Mouse (Mus musculus) midbrain, embryonic 12.5 days (tissue): ENCODE measurements around the gene Kirrel3. TPM values are rescaled to one million over a fixed set of nuclear protein-coding genes. Genes with fewer than 3 reads are reported as not detected.

Experiments used
- ATAC-seq: fragments of 200-750 bp; cut with Nextera tagmentation; 2 replicates; pipeline ENCODE4 v1.8.0; 2017; ENCODE audit warnings: low read depth, moderate TSS enrichment, moderate library complexity; ENCODE audit not compliant: low FRiP score
- H3K27ac ChIP-seq: fragments of 300-500 bp; sonication (generic); replicated peaks from 2 replicates; pipeline ENCODE4 v1.5.1; 2016; ENCODE audit warnings: mild to moderate bottlenecking
- H3K27me3 ChIP-seq: fragments of 300-500 bp; sonication (generic); 2 replicates; pipeline ENCODE4 v1.6.1; 2016; ENCODE audit warnings: mild to moderate bottlenecking
- H3K36me3 ChIP-seq: fragments of 300-500 bp; sonication (generic); 2 replicates; pipeline ENCODE4 v1.6.1; 2016
- H3K4me1 ChIP-seq: fragments of 300-500 bp; sonication (generic); 2 replicates; pipeline ENCODE4 v1.6.1; 2016
- H3K4me2 ChIP-seq: fragments of 300-500 bp; sonication (generic); replicated peaks from 2 replicates; pipeline ENCODE4 v1.6.1; 2016; ENCODE audit warnings: mild to moderate bottlenecking, moderate library complexity
- H3K4me3 ChIP-seq: fragments of 300-500 bp; sonication (generic); 2 replicates; pipeline ENCODE4 v1.5.1; 2016; ENCODE audit warnings: mild to moderate bottlenecking
- H3K9ac ChIP-seq: fragments of 300-500 bp; sonication (generic); replicated peaks from 2 replicates; pipeline ENCODE4 v1.6.1; 2016; ENCODE audit warnings: mild to moderate bottlenecking, moderate library complexity
- H3K9me3 ChIP-seq: fragments of 300-500 bp; sonication (generic); 2 replicates; pipeline ENCODE4 v1.6.1; 2016; ENCODE audit warnings: mild to moderate bottlenecking
- WGBS: fragments of 180-500 bp; shearing (Covaris S2); methylation state at CpG from one replicate; pipeline ENCODE4 v1.1.7; 2016; 5-methylcytosine and 5-hydroxymethylcytosine counted together
- polyA plus RNA-seq: library from polyadenylated mRNA; unstranded; fragments of >200 nt; fragmentation: Nextera tagmentation; extraction: Ambion mirVana; gene quantifications from 2 replicates; pipeline ENCODE4 v1.2.1, GENCODE M21; 2016

Gene Kirrel3
- polyA plus RNA-seq, 1 experiment from 2014 or later = 9.5 TPM

DNA sequence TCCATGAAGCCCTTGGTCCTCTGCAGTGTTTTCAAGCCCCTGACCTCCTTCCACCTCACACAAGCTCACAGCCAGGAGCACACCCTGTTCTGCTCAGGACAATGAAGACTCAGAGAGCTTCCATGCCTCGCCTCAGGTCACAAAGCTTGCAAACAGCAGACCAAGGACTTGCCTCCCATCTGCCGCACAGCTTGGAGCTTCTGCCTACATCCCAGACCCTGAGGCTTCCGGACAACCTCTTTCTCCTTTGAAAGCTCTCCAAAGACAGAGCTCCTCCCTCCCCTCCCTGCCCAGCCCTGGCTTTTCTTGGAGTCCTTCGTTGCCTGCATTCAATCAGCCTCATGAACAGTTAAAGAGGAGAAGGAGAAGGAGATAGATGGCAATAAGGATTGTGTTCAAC lies 397.4 kb downstream of the Kirrel3 start:
- Histone ChIP-seq H3K4me3 (no peak overlapping the region), H3K27ac (no peak overlapping the region), H3K9ac (no peak overlapping the region), H3K4me1 (peaks cover 10% of the 10 kb centered on the region; the same call in 1 of the 2 replicates), H3K9me3 (no peaks in the 10 kb centered on the region), H3K27me3 (no peaks in the 10 kb centered on the region), H3K36me3 (no peaks in the 10 kb centered on the region), H3K4me2 (no peak overlapping the region)
- no peak for ATAC-seq
- WGBS = 16% methylated on average over 4 of the region's 4 CpGs

DNA sequence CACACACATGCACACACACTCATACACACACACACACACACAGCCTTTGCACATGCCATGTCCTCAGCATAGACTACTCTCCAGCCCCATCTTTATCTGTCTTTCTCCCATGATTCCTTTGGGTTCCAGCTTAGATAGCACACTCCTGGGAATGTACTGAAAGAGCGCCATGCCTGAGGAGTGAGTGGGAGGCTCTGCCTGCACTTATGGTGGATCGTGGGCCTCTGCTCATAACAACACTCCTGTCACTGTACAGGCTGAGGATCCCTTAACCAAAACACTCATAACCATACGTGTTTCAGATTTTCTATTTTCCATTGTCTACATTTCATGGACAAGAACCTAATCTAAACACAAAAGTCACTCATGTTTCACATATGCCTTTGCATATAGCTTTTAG lies 398.6 kb downstream of the Kirrel3 start:
- Histone ChIP-seq H3K4me2 (no peak overlapping the region), H3K9me3 (no peaks in the 10 kb centered on the region), H3K4me3 (no peak overlapping the region), H3K4me1 (peaks cover 14% of the 10 kb centered on the region; the same call in 1 of the 2 replicates), H3K36me3 (no peaks in the 10 kb centered on the region), H3K27ac (no peak overlapping the region), H3K9ac (no peak overlapping the region), H3K27me3 (no peaks in the 10 kb centered on the region)
- 91% methylated on average over 3 of the region's 3 CpGs for WGBS
- ATAC-seq = no peak

DNA sequence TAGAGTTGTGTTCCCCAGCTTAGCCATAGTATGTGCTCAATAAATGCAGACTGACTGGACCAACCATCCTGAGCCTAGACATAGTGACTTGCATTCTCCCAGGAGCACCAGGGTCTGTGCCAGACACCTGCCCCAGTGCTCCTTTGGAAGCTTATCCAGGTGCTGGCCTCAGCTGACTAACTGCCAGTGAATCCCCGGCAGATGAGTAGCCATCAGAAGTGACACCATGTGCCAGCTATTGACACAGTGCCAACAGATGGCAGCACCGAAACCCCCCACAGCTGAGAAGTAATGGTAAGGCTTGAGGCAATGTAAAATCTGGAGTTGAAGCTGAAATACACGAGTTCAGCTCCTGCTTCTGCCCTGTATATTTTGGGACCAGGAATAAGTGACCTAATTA lies 399.2 kb downstream of the Kirrel3 start:
- peaks cover 14% of the 10 kb centered on the region; the same call in 1 of the 2 replicates for H3K4me1 ChIP-seq
- H3K27ac ChIP-seq = no peak overlapping the region
- H3K27me3 ChIP-seq = no peaks in the 10 kb centered on the region
- WGBS = 85% methylated on average over 3 of the region's 3 CpGs
- H3K4me2 ChIP-seq = no peak overlapping the region
- no peak for ATAC-seq
- no peaks in the 10 kb centered on the region for H3K36me3 ChIP-seq
- H3K9me3 ChIP-seq = no peaks in the 10 kb centered on the region
- no peak overlapping the region for H3K9ac ChIP-seq
- no peak overlapping the region for H3K4me3 ChIP-seq

GRCm38 (mm10) chr9:34886746-34887145 lies 401.1 kb downstream of the Kirrel3 start:
- ATAC-seq = no peak
- Histone ChIP-seq H3K27me3 (no peaks in the 10 kb centered on the region), H3K4me1 (peaks cover 12% of the 10 kb centered on the region; the same call in 1 of the 2 replicates), H3K27ac (no peak overlapping the region), H3K9me3 (no peaks in the 10 kb centered on the region), H3K36me3 (no peaks in the 10 kb centered on the region), H3K9ac (no peak overlapping the region), H3K4me3 (no peak overlapping the region), H3K4me2 (no peak overlapping the region)
- 71% methylated on average over 5 of the region's 5 CpGs for WGBS

GRCm38 (mm10) chr9:34887196-34887595 lies 401.5 kb downstream of the Kirrel3 start:
- 29% methylated on average over 2 of the region's 2 CpGs for WGBS
- peaks cover 7% of the 10 kb centered on the region; the same call in 1 of the 2 replicates for H3K4me1 ChIP-seq
- no peaks in the 10 kb centered on the region for H3K36me3 ChIP-seq
- H3K27me3 ChIP-seq = no peaks in the 10 kb centered on the region
- no peak overlapping the region for H3K4me3 ChIP-seq
- ATAC-seq = no peak
- no peaks in the 10 kb centered on the region for H3K9me3 ChIP-seq
- H3K27ac ChIP-seq = no peak overlapping the region
- no peak overlapping the region for H3K9ac ChIP-seq
- no peak overlapping the region for H3K4me2 ChIP-seq

DNA sequence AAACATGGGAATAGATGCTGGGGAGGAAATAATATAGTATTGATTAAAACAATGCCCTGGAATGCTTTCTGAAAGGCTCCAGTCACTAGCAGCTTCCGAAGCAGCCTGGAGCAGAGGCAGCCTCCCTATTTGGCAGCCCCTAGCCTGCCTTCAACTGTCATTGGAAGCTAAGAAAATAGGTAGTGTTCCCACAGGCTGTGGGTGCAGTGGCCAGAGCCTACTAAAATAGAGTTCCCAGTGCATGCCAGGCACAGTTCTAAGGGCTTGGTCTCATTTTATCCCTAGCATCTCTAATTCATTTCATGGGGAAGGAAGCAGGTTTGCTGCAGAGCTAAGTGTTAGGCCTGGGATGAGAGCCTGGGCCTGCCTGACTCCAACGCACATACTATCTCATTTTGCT lies 402.6 kb downstream of the Kirrel3 start:
- peaks cover 4% of the 10 kb centered on the region; the same call in 1 of the 2 replicates for H3K4me1 ChIP-seq
- H3K27me3 ChIP-seq = no peaks in the 10 kb centered on the region
- H3K27ac ChIP-seq = no peak overlapping the region
- H3K4me2 ChIP-seq = no peak overlapping the region
- no peaks in the 10 kb centered on the region for H3K36me3 ChIP-seq
- no peaks in the 10 kb centered on the region for H3K9me3 ChIP-seq
- WGBS = 77% methylated on average over 2 of the region's 2 CpGs
- H3K9ac ChIP-seq = no peak overlapping the region
- no peak overlapping the region for H3K4me3 ChIP-seq
- no peak for ATAC-seq

DNA sequence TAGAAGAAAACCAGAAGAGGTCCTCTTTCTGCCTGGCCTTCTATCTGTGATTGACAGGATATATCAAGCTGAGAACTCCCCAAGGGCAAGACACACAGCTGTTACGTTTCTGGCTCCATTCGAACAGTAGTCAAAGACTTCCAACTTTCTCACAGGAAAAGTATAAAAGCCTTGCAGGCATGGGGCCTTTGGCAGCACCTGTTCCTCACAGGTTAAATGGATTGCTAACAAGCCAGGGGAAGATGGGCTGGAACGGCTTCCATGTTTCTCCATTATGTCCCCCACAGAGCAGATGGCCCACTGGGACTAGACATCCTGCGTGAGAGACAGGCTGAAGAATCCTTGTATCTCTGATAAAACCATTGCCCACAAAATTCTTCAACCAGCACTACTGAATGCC lies 415.5 kb downstream of the Kirrel3 start:
- Histone ChIP-seq H3K4me3 (no peak overlapping the region), H3K4me2 (no peak overlapping the region), H3K4me1 (peaks cover 3% of the 10 kb centered on the region; the same call in 1 of the 2 replicates), H3K9ac (no peak overlapping the region), H3K27ac (no peak overlapping the region), H3K27me3 (0 out of 2 replicates have a peak, but pooled peaks cover 4% of the 10 kb centered on the region), H3K9me3 (no peaks in the 10 kb centered on the region), H3K36me3 (no peaks in the 10 kb centered on the region)
- ATAC-seq = no peak
- WGBS = 83% methylated on average over 4 of the region's 4 CpGs

GRCm38 (mm10) chr9:34901888-34902287 lies 416.2 kb downstream of the Kirrel3 start:
- Histone ChIP-seq H3K4me2 (no peak overlapping the region), H3K4me3 (no peak overlapping the region), H3K4me1 (peaks cover 3% of the 10 kb centered on the region; the same call in 1 of the 2 replicates), H3K9ac (no peak overlapping the region), H3K9me3 (no peaks in the 10 kb centered on the region), H3K27me3 (0 out of 2 replicates have a peak, but pooled peaks cover 4% of the 10 kb centered on the region), H3K36me3 (no peaks in the 10 kb centered on the region), H3K27ac (no peak overlapping the region)
- 78% methylated on average over 2 of the region's 2 CpGs for WGBS
- ATAC-seq = no peak

DNA sequence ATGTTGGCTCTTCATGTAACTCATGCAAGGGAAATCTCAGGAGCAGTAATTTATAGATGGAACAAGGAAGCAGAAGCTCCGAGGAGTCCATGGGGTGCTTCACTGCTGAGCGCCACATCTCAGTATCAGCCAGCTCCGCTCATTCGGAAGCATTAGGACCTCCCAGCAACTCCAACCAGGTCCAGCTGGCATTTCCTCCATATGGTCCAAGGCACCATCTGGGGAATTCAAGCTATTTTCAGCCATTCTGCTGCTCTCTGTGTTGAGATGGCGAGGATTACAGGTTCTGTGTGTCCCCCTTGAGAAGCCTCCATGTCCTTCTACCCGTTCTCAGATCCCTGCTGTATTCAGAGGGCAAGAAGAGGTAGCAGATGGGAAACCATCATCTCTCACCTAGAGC lies 419.5 kb downstream of the Kirrel3 start:
- Histone ChIP-seq H3K27me3 (0 out of 2 replicates have a peak, but pooled peaks cover 4% of the 10 kb centered on the region), H3K27ac (no peak overlapping the region), H3K9me3 (no peaks in the 10 kb centered on the region), H3K4me1 (no peaks in the 10 kb centered on the region), H3K4me2 (no peak overlapping the region), H3K4me3 (no peak overlapping the region), H3K36me3 (no peaks in the 10 kb centered on the region), H3K9ac (no peak overlapping the region)
- 84% methylated on average over 6 of the region's 6 CpGs for WGBS
- no peak for ATAC-seq

GRCm38 (mm10) chr9:34908040-34908439 lies 422.3 kb downstream of the Kirrel3 start:
- Histone ChIP-seq H3K36me3 (no peaks in the 10 kb centered on the region), H3K9me3 (no peaks in the 10 kb centered on the region), H3K4me3 (no peak overlapping the region), H3K4me2 (no peak overlapping the region), H3K4me1 (no peaks in the 10 kb centered on the region), H3K9ac (no peak overlapping the region), H3K27me3 (0 out of 2 replicates have a peak, but pooled peaks cover 9% of the 10 kb centered on the region), H3K27ac (no peak overlapping the region)
- WGBS = 60% methylated on average over 3 of the region's 3 CpGs
- ATAC-seq = no peak

DNA sequence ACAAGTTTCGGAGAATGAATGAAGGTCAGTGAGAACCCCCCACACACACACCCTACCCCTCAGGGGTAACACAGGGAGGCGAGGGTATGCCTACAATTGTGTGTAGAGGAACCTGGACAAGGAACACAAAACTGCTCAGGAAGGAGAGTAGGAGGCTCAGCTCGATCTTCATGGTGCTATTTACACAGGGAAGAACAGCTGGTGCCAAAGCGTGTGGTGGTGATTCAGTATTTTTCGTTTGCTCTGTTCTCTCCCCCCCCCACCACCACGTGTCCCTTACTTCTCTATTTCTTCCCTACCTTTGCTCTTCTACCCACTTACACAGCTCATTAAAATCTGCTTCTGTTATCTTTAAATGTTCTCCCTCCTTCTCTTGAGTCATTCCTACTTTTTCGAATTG lies 426.1 kb downstream of the Kirrel3 start:
- Histone ChIP-seq H3K9me3 (no peaks in the 10 kb centered on the region), H3K4me3 (no peak overlapping the region), H3K4me1 (no peaks in the 10 kb centered on the region), H3K36me3 (no peaks in the 10 kb centered on the region), H3K27ac (no peak overlapping the region), H3K27me3 (0 out of 2 replicates have a peak, but pooled peaks cover 6% of the 10 kb centered on the region), H3K9ac (no peak overlapping the region), H3K4me2 (no peak overlapping the region)
- 82% methylated on average over 7 of the region's 7 CpGs for WGBS
- no peak for ATAC-seq

DNA sequence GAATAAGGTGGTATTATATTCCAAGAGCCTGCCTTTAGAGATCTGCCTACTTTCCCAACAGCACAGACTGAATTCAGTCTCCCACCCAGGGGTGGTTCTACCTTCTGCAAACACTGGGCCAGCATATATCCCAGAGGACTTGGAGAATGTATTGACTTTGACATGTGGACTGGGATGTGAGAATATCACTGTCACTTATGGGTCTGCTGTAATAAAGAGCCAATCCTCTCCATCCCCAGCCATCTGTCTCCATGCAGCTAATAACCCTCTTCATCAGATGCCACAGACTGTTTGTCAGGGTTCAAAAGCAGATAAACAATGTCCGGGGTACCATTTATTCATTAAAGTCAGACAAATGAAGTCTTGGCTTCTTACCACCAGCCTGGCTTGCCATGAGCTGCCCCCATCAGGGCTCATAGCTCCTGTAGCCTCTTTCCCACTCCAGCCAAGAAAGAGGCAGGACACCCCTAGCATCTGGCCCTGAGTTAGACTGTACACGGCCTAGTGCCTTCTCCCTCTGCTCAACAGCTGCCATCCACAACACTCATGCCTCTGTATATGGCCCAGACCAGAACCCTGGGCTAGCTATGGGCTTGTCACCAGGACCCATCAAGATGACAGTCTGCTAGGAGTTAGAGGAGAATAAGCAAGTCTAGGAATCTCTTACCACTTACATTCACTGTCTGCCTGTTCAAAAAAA lies 426.7 kb downstream of the Kirrel3 start:
- Histone ChIP-seq H3K4me1 (no peaks in the 10 kb centered on the region), H3K9me3 (no peaks in the 10 kb centered on the region), H3K36me3 (no peaks in the 10 kb centered on the region), H3K27me3 (0 out of 2 replicates have a peak, but pooled peaks cover 6% of the 10 kb centered on the region), H3K27ac (no peak overlapping the region), H3K4me2 (no peak overlapping the region), H3K9ac (no peak overlapping the region), H3K4me3 (no peak overlapping the region)
- ATAC-seq = peak; percentile 44; the same call in 1 of the 2 replicates
- WGBS = 75% methylated on average over 2 of the region's 2 CpGs
